Mouse (Mus musculus) CD4-positive, CD25-positive, alpha-beta regulatory T cell, adult 2 months (primary cell): Measurements from ENCODE around the gene Rab13.

Experiments
- DNase-seq: peaks from one replicate; pipeline ENCODE4 v3.0.0-alpha.2; 2012; ENCODE audit warnings: low read depth, low spot score

Rab13 gene

DNA sequence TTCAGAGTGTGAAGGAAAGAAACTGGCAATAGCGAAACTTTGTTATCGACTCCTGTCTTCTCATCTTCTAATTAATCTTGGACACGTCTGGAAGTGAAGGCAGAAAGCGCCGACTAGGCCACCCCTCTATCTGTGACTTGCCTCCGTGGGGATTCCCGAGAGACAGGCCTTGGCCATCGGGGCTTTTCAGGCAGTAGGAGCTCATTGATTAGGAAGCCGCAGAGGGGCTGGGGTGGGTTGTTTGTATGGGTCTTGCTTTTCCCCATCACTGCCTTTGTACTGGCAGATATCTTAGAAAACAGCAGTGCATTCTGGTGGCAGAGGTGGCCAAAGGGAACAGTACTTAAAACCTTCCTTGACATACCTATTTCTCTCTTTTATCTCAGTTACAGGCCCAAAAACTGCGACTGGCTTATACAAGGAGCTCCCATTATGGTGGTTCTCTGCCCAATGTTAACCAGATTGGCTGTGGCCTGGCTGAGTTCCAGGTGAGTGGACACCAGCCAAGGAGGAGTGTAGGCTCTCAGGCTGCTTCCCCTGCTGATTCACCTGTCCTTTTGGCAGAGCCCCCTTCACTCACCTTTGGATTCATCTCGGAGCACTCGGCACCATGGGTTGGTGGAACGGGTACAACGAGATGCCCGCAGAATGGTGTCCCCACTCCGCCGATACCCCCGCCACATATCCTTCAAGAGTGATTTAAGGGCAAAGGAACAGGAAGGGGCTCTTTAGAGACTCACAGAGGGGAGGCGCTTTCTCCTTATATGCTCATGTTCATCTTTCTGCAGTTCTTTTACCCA is 43.4 kb downstream of the Rab13 start:
- no peak for DNase-seq

GRCm38 (mm10) chr3:90258521-90258920 is 45.0 kb downstream of the Rab13 start:
- no peak for DNase-seq

GRCm38 (mm10) chr3:90263121-90263771 is 49.8 kb downstream of the Rab13 start:
- DNase-seq, result no peak

GRCm38 (mm10) chr3:90264687-90265033 is 51.2 kb downstream of the Rab13 start:
- DNase-seq, result no peak

- peak; percentile 94 for DNase-seq
Observed at GRCm38 (mm10) chr3:90265034-90265931, 51.8 kb downstream of the Rab13 start, which contains the start of gene Dennd4b. Dennd4b (plus strand) TSS chr3:90265185.

- peak; percentile 78 for DNase-seq
Observed at GRCm38 (mm10) chr3:90265932-90266741, 52.6 kb downstream of the Rab13 start.

DNA sequence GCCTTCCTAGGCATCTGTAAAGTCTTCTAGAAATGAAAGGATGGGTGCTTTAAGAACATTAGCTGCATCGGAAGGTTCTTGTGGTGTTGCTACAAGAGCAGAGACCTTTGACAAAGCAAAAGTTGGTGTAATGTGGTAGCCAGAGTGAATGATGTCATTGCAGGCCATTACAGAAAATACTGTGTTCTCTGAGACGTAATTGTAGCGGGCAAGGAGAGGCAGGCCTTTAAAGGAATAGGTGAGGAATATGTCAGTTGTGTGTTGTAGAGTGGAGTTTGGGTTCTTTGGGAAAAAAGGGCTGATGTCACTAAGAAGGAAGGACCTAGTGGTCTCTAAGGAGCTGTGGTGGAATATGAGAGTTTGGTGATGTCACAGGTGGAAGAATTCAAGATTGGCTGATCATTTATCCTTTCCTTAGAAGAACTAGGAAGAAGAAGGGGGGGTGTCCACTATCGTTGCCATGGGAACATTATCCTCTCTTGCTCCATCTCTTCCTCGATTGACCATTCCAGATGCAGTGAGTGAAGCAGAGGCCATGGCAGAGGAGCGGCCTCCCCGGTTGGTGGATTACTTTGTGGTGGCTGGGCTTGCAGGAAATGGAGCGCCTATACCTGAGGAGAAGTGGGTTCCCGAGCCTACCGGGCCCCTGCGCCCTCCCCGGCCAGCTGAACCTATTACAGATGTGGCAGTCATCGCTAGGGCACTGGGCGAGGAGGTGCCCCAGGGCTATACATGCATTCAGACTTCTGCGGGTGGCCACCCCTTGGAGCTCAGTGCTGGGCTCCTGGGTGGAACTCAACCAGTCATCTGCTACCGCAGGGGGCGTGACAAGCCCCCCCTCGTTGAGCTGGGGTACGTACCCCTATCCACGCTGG is 53.6 kb downstream of the Rab13 start:
- DNase-seq, result peak; percentile 48

GRCm38 (mm10) chr3:90268190-90268589 is 54.7 kb downstream of the Rab13 start:
- no peak for DNase-seq

DNA sequence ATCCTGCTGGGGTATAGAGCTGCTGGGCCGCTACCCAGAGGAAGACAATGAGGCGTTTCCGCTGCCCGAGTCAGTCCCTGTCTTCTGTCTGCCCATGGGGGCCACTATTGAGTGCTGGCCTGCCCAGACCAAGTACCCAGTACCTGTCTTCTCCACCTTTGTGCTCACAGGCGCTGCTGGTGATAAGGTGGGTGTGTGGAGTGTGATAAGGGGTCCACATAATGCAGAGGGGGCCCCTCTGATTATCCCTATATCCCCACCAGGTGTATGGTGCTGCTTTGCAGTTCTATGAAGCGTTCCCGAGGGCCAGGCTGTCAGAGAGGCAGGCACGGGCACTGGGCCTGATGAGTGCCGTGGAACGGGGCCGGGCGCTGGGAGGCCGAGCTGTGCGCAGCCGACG is 55.5 kb downstream of the Rab13 start:
- DNase-seq, result no peak

DNA sequence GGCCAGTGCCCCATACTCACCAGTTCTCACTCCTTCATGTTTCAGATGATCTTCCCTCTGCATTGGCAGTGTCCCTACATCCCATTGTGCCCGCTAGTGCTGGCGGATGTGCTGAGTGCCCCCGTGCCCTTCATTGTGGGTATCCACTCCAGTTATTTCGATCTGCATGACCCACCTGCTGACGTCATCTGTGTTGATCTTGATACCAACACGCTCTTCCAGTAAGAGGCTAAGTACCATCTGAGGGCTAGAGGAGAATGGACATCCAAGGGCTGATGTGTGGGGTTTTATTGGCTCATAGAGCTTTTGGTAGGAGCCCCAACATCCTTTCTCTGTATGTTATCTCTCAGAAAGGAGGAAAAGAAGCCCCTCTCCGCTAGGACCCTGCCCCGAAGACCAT is 57.3 kb downstream of the Rab13 start:
- no peak for DNase-seq

DNA sequence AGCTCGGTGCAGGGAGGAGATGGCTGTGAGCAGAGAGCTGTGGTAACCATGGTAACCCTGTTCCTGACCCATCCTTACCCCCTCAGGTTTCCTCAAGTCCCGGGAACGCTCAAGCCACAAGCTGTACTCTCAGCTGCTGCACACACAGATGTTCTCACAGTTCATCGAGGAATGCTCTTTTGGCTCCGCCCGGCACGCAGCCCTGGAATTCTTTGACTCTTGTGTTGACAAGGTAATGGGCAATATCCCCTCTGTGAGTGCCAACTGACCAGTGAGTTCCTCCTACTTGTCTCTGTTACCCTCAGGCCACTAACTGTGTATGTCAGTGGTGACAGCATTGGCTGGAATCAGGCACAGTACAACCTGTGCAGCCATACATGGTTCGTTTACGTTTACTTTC is 58.7 kb downstream of the Rab13 start:
- no peak for DNase-seq

DNA sequence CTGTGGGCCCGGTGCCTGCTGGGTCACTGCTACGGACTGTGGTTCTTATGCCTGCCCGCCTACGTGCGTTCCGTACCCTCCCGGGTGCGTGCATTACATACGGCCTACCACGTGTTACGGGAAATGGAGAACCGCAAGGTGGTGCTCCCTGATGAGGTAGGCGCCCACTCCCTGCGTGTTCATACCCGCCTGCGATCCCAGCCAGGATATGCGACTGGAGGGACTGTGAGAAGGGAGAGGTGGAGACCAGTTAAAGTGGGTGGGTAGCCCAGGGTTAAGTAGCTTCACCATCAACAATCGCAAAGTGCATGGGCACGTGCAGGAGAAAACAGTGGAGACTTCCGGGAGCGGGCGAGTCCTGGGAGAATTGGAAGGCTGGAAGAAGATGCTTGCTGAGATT is 60.4 kb downstream of the Rab13 start:
- no peak for DNase-seq

GRCm38 (mm10) chr3:90275286-90275685 is 61.8 kb downstream of the Rab13 start:
- no peak for DNase-seq
